In the genomic region with DNA sequence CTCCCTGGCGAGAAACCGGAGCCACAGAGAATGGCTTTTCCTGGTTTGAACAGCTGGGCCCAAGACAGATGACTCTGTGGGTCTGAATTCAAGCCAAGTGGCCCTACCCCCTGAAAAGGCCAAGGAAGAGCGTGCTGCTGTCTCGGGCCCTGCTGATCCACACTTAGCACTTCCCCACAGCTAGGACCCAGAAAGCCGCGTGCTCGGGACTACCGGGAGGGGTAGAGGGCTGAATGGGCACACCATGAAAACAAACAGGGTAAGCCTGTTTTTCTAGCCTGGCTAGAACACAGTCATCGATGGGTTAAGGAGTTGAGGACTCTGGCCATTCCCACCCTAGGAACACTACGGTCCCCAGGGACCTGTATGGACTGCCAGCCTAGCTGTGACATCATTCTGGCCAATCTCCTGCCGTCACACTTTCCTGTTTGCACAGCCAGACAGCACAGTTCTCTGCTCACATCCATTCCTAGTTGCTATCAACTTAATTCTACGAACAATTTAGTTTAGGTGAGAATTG, we compare ENCODE assay signal across 9 mouse cellular contexts. TPM values are rescaled to one million over a fixed set of nuclear protein-coding genes. Genes with fewer than 3 reads are reported as not detected.
A peak's percentile ranks its signal among the peaks of the same experiment; 100 is the strongest.
DNase-seq lines count a peak whose midpoint lies in the region; ATAC-seq and TF ChIP-seq lines count a peak whose summit lies in the region.
"Had no signal": no experiment of that assay in that cellular context is flagged by ENCODE, and none has a peak within 500 bp of the region (broad histone marks: within the 10 kb centered on the region; RNA-seq: fewer than 3 reads in every experiment).

No protein-coding gene starts in this region.

- H3K79me2 ChIP-seq in MEL (ENCODE audit: control insufficient read depth, insufficient read depth, low read length, poor library complexity) = no peaks in the 10 kb centered on the region

- H3K4me3 ChIP-seq in gastrocnemius, adult 2 months = peak overlapping the region; percentile 29
- peak overlapping the region; percentile 23 to 39; a peak in 3 of 4 replicates for H3K4me3 ChIP-seq in MEL (ENCODE audit: control insufficient read depth in 1 of 2, insufficient read depth in 1 of 2, low read depth in 2 of 2, low read length in 2 of 2)
- no peak overlapping the region for H3K4me3 ChIP-seq in heart, embryonic 15.5 days
- no peak overlapping the region for H3K4me3 ChIP-seq in liver, embryonic 12.5 days

- no peak for TF ChIP-seq CTCF in gastrocnemius, adult 2 months (IDR thresholded peaks at IDR 0.05)
- no peak for TF ChIP-seq CTCF in MEL (IDR thresholded peaks at IDR 0.05 in 2 of 3, conservative IDR thresholded peaks at IDR 0.05 in 1 of 3; ENCODE audit: control insufficient read depth in 1 of 3, insufficient read depth in 1 of 3, low read depth in 2 of 3, low read length in 3 of 3, poor library complexity in 1 of 3, severe bottlenecking in 1 of 3)

- TF ChIP-seq EP300 in MEL (IDR thresholded peaks at IDR 0.05; ENCODE audit: low read depth in 1 of 2, low read length in 2 of 2) = peak in 1 of 2 experiments; percentile 31; a peak in 1 of 4 replicates

- TF ChIP-seq POLR2A in MEL (IDR thresholded peaks at IDR 0.05; ENCODE audit: control insufficient read depth in 1 of 2, insufficient read depth in 1 of 2, low read depth in 1 of 2, low read length in 2 of 2, poor library complexity in 1 of 2) = no peak

- intact Hi-C loops in gastrocnemius, adult 2 months (cut with DNase I) = loop anchor here (10.0 kb wide), 1 partner anchor 574 kb away; the partner anchor contains the start of gene Mad2l1bp
- intact Hi-C loops in gastrocnemius, postnatal 36 days (cut with DNase I) = loop anchor here (5.0 kb wide), 1 partner anchor 136 kb away; no protein-coding TSS in a partner anchor

- TF ChIP-seq RAD21 in MEL (IDR thresholded peaks at IDR 0.05; ENCODE audit: low read depth, low read length) = no peak

- 42% methylated on average over 12 of the region's 12 CpGs for WGBS in heart, embryonic 15.5 days
- 36% methylated on average over 12 of the region's 12 CpGs for WGBS in liver, embryonic 12.5 days (ENCODE audit: insufficient replicate concordance)

- no peaks in the 10 kb centered on the region for H3K27me3 ChIP-seq in MEL (ENCODE audit: control insufficient read depth in 1 of 2, insufficient read depth in 2 of 2, low read length in 2 of 2)
- no peaks in the 10 kb centered on the region for H3K27me3 ChIP-seq in heart, embryonic 15.5 days
- H3K27me3 ChIP-seq in liver, embryonic 12.5 days (replicated peaks) = no peaks in the 10 kb centered on the region

- peak overlapping the region; percentile 72 for H3K27ac ChIP-seq in gastrocnemius, adult 2 months
- H3K27ac ChIP-seq in MEL (ENCODE audit: control insufficient read depth, low read depth, low read length) = peak overlapping the region; percentile 65
- peak overlapping the region; percentile 59 for H3K27ac ChIP-seq in heart, embryonic 15.5 days
- H3K27ac ChIP-seq in liver, embryonic 12.5 days = peak overlapping the region; percentile 92

- H3K4me2 ChIP-seq in heart, embryonic 15.5 days = no peak overlapping the region
- peak overlapping the region; percentile 26 for H3K4me2 ChIP-seq in liver, embryonic 12.5 days

- peak overlapping the region; percentile 64 for H3K9ac ChIP-seq in MEL (ENCODE audit: control insufficient read depth, low read depth, low read length, poor library complexity, severe bottlenecking)
- H3K9ac ChIP-seq in heart, embryonic 15.5 days = no peak overlapping the region
- peak overlapping the region; percentile 35 for H3K9ac ChIP-seq in liver, embryonic 12.5 days

- H3K36me3 ChIP-seq in MEL (ENCODE audit: control insufficient read depth in 1 of 2, insufficient read depth in 2 of 2, low read length in 2 of 2) = peaks cover 0 to 27% of the 10 kb centered on the region in 2 experiments; a peak in 2 of 4 replicates
- no peaks in the 10 kb centered on the region for H3K36me3 ChIP-seq in heart, embryonic 15.5 days
- peaks cover 24% of the 10 kb centered on the region for H3K36me3 ChIP-seq in liver, embryonic 12.5 days

- H3K4me1 ChIP-seq in MEL (ENCODE audit: control insufficient read depth in 1 of 2, insufficient read depth in 2 of 2, low read length in 2 of 2) = peaks cover 20 to 39% of the 10 kb centered on the region in 2 experiments
- H3K4me1 ChIP-seq in heart, embryonic 15.5 days (replicated peaks) = peaks cover 53% of the 10 kb centered on the region
- H3K4me1 ChIP-seq in liver, embryonic 12.5 days = peaks cover 71% of the 10 kb centered on the region

- ATAC-seq in heart, embryonic 15.5 days (replicated peaks; ENCODE audit: insufficient number of reproducible peaks, insufficient read depth, low FRiP score, low read depth) = no peak
- no peak for ATAC-seq in liver, embryonic 12.5 days

- peak; percentile 67 for DNase-seq in gastrocnemius, adult 2 months
- DNase-seq in gastrocnemius, postnatal 36 days = no peak
- no peak for DNase-seq in MEL (ENCODE audit: low read depth, low spot score)
- DNase-seq in thymus, postnatal 14 days = no peak
- no peak for DNase-seq in urinary bladder, postnatal 25 days (ENCODE audit: low spot score)
- DNase-seq in right cerebral cortex, adult 18-20 months = no peak

- no peaks in the 10 kb centered on the region for H3K9me3 ChIP-seq in MEL (replicated peaks; ENCODE audit: insufficient read depth, low read length)
- no peaks in the 10 kb centered on the region for H3K9me3 ChIP-seq in heart, embryonic 15.5 days (replicated peaks)
- no peaks in the 10 kb centered on the region for H3K9me3 ChIP-seq in liver, embryonic 12.5 days (replicated peaks)

TF ChIP-seq in MEL, 35 proteins besides CTCF, POLR2A, EP300 and RAD21:
- TF ChIP-seq ETS1 (IDR thresholded peaks at IDR 0.05; ENCODE audit: low read depth, low read length) (0 out of 2 replicates have a peak, but pooled peaks have one; percentile 12), ZKSCAN1 (IDR thresholded peaks at IDR 0.05; ENCODE audit: low read depth, low read length) (no peak), NRF1 (IDR thresholded peaks at IDR 0.05; ENCODE audit: insufficient read depth, low read depth, low read length, poor library complexity, severe bottlenecking) (no peak), MXI1 (IDR thresholded peaks at IDR 0.05; ENCODE audit: low read depth, low read length) (0 out of 2 replicates have a peak, but pooled peaks have one; percentile 27), ZC3H11A (IDR thresholded peaks at IDR 0.05; ENCODE audit: low read depth, low read length) (no peak), MAX (IDR thresholded peaks at IDR 0.05; ENCODE audit: low read length) (peak; percentile 62; the same call in 1 of the 2 replicates), RCOR1 (IDR thresholded peaks at IDR 0.05; ENCODE audit: low read depth, low read length) (no peak), CHD2 (IDR thresholded peaks at IDR 0.05; ENCODE audit: low read length) (no peak), SMC3 (IDR thresholded peaks at IDR 0.05; ENCODE audit: low read depth, low read length) (no peak)

RNA-seq across cellular contexts. Expression of gene Hsp90ab1, which starts 7.9 kb away (rescaled TPM):
- 1,000 to 10,000 TPM; 1,106 to 1,162 TPM for total RNA-seq in gastrocnemius, adult 2 months (2021)
- total RNA-seq in gastrocnemius, postnatal 36 days (2021) = 100 to 1,000 TPM; 866 to 924 TPM
- 1,032 and 1,220 TPM in 2 replicates for total RNA-seq in MEL (2012; rRNA removed)
- polyA plus RNA-seq in MEL (2012; ENCODE audit: insufficient read depth in 1 of 2, insufficient read length in 2 of 2, low read depth in 1 of 2, low replicate concordance in 2 of 2, missing spikeins in 1 of 2) = over 10,000 TPM in 1 of 2 experiments, 1,000 to 10,000 TPM in 1; 4,130 to 27,726 TPM
- 1,147 and 1,218 TPM in 2 replicates for polyA plus RNA-seq in heart, embryonic 15.5 days (2015; fragmentation: Nextera tagmentation; extraction: Ambion mirVana)
- 1,007 and 1,098 TPM in 2 replicates for polyA plus RNA-seq in liver, embryonic 12.5 days (2016; fragmentation: Nextera tagmentation; extraction: Ambion mirVana)

RNA-seq across cellular contexts. Expression of gene Slc35b2, which starts 17.3 kb away (rescaled TPM):
- 10 to 100 TPM; 16.0 to 17.3 TPM for total RNA-seq in gastrocnemius, adult 2 months (2021)
- 10 to 100 TPM; 17.3 to 21.4 TPM for total RNA-seq in gastrocnemius, postnatal 36 days (2021)
- total RNA-seq in MEL (2012; rRNA removed) = 65.8 and 81.7 TPM in 2 replicates
- polyA plus RNA-seq in MEL (2012; ENCODE audit: insufficient read depth in 1 of 2, insufficient read length in 2 of 2, low read depth in 1 of 2, low replicate concordance in 2 of 2, missing spikeins in 1 of 2) = 100 to 1,000 TPM in 1 of 2 experiments, not detected in 1; 111 TPM
- 75.8 and 98.4 TPM in 2 replicates for polyA plus RNA-seq in heart, embryonic 15.5 days (2015; fragmentation: Nextera tagmentation; extraction: Ambion mirVana)
- 69.1 and 72.5 TPM in 2 replicates for polyA plus RNA-seq in liver, embryonic 12.5 days (2016; fragmentation: Nextera tagmentation; extraction: Ambion mirVana)

RNA-seq across cellular contexts. Expression of gene Slc29a1, which starts 18.4 kb away (rescaled TPM):
- total RNA-seq in gastrocnemius, adult 2 months (2021) = 10 to 100 TPM; 27.4 to 44.7 TPM
- 10 to 100 TPM; 30.3 to 35.8 TPM for total RNA-seq in gastrocnemius, postnatal 36 days (2021)
- total RNA-seq in MEL (2012; rRNA removed) = 200 and 238 TPM in 2 replicates
- 100 to 1,000 TPM in 1 of 2 experiments, not detected in 1; 341 TPM for polyA plus RNA-seq in MEL (2012; ENCODE audit: insufficient read depth in 1 of 2, insufficient read length in 2 of 2, low read depth in 1 of 2, low replicate concordance in 2 of 2, missing spikeins in 1 of 2)
- 90.9 and 120 TPM in 2 replicates for polyA plus RNA-seq in heart, embryonic 15.5 days (2015; fragmentation: Nextera tagmentation; extraction: Ambion mirVana)
- polyA plus RNA-seq in liver, embryonic 12.5 days (2016; fragmentation: Nextera tagmentation; extraction: Ambion mirVana) = 260 and 267 TPM in 2 replicates

RNA-seq across cellular contexts. Expression of gene Mymx, which starts 20.9 kb away (rescaled TPM):
- total RNA-seq in gastrocnemius, adult 2 months (2021) = under 1 TPM in 1 of 2 experiments, not detected in 1; 0.36 TPM
- total RNA-seq in gastrocnemius, postnatal 36 days (2021) = 1 to 10 TPM in 1 of 2 experiments, under 1 TPM in 1; 0.33 to 1.2 TPM
- total RNA-seq in MEL (2012; rRNA removed) = not detected in 2 replicates
- polyA plus RNA-seq in MEL (2012; ENCODE audit: insufficient read depth in 1 of 2, insufficient read length in 2 of 2, low read depth in 1 of 2, low replicate concordance in 2 of 2, missing spikeins in 1 of 2) = not detected
- 0.16 and 0.24 TPM in 2 replicates for polyA plus RNA-seq in heart, embryonic 15.5 days (2015; fragmentation: Nextera tagmentation; extraction: Ambion mirVana)
- 0.33 TPM in 1 of 2 replicates, not detected in the other for polyA plus RNA-seq in liver, embryonic 12.5 days (2016; fragmentation: Nextera tagmentation; extraction: Ambion mirVana)
- total RNA-seq: heart, postnatal 36 days had no signal

RNA-seq across cellular contexts. Expression of gene Nfkbie, which starts 25.5 kb away (rescaled TPM):
- total RNA-seq in gastrocnemius, adult 2 months (2021) = under 1 TPM; 0.36 to 0.43 TPM
- total RNA-seq in gastrocnemius, postnatal 36 days (2021) = under 1 TPM; 0.64 to 0.79 TPM
- total RNA-seq in MEL (2012; rRNA removed) = 2.7 and 3.3 TPM in 2 replicates
- 1 to 10 TPM in 1 of 2 experiments, not detected in 1; 5.7 TPM for polyA plus RNA-seq in MEL (2012; ENCODE audit: insufficient read depth in 1 of 2, insufficient read length in 2 of 2, low read depth in 1 of 2, low replicate concordance in 2 of 2, missing spikeins in 1 of 2)
- polyA plus RNA-seq in heart, embryonic 15.5 days (2015; fragmentation: Nextera tagmentation; extraction: Ambion mirVana) = 3.0 and 6.8 TPM in 2 replicates
- polyA plus RNA-seq in liver, embryonic 12.5 days (2016; fragmentation: Nextera tagmentation; extraction: Ambion mirVana) = 2.0 TPM in 2 replicates

Comparison
In these comparisons a context has a peak if more than half of its experiments do, and no peak if none do; other contexts are left out.
1. H3K4me3 ChIP-seq: peak in gastrocnemius, adult 2 months (single experiment) and MEL (2 of 2); none in heart, embryonic 15.5 days (single experiment) and liver, embryonic 12.5 days (single experiment).
2. Peak in every context shown above with its lines, with median percentiles within 50 percentile points of each other: H3K27ac ChIP-seq.